Mouse (Mus musculus) brain, embryonic 14.5 days (tissue): ENCODE results near the gene Pih1d1. TPM values are rescaled to one million over a fixed set of nuclear protein-coding genes. Genes with fewer than 3 reads are reported as not detected.
"Not testable (repeated sequence)": the region's sequence is repeated elsewhere in the genome, so short reads cannot be mapped to it uniquely, and the experiment has no call there.

Source experiments
- DNase-seq: peaks from one replicate; pipeline ENCODE4 v3.0.0-alpha.2; 2011; ENCODE audit warnings: low read depth
- CTCF ChIP-seq: fragments of 200-500 bp; IDR thresholded peaks from 2 replicates; pipeline ENCODE4 v1.5.1; 2012; ENCODE audit warnings: inconsistent platforms, mild to moderate bottlenecking, moderate library complexity, borderline replicate concordance; ENCODE audit not compliant: insufficient read depth, insufficient read length; ENCODE audit errors: extremely low read depth
- POLR2A ChIP-seq: fragments of 200-500 bp; IDR thresholded peaks from 2 replicates; pipeline ENCODE4 v1.6.1; 2012; ENCODE audit warnings: mild to moderate bottlenecking, inconsistent platforms, borderline replicate concordance; ENCODE audit not compliant: poor library complexity, insufficient read depth, insufficient read length, severe bottlenecking; ENCODE audit errors: extremely low read depth
- polyA plus RNA-seq: library from polyadenylated mRNA; depleted of rRNA; stranded (reverse); fragments of >200 nt; gene quantifications from 2 replicates; pipeline ENCODE4 v1.2.3, GENCODE M21; 2012

The Pih1d1 gene
- polyA plus RNA-seq, 1 experiment = 130 TPM

- DNase-seq = peak; percentile 57
Observed at GRCm38 (mm10) chr7:45166950-45167401, 12.9 kb downstream of the Pih1d1 start.

GRCm38 (mm10) chr7:45167761-45168445 lies 13.8 kb downstream of the Pih1d1 start:
- DNase-seq = peak; percentile 57
- TF ChIP-seq CTCF = no peak
- no peak for TF ChIP-seq POLR2A

More at GRCm38 (mm10) chr7:45166950-45167401, 12.9 kb downstream of the Pih1d1 start:
- no peak for TF ChIP-seq POLR2A
- TF ChIP-seq CTCF = no peak

GRCm38 (mm10) chr7:45168656-45169055 lies 14.6 kb downstream of the Pih1d1 start:
- DNase-seq = no peak
- TF ChIP-seq POLR2A (no peak), CTCF (no peak)

GRCm38 (mm10) chr7:45169495-45169894 lies 15.4 kb downstream of the Pih1d1 start:
- no peak for TF ChIP-seq POLR2A
- no peak for TF ChIP-seq CTCF
- DNase-seq = no peak

GRCm38 (mm10) chr7:45172974-45173373 lies 18.9 kb downstream of the Pih1d1 start:
- TF ChIP-seq POLR2A = no peak
- peak; percentile 38; the same call in 1 of the 2 replicates for TF ChIP-seq CTCF
- DNase-seq = no peak

GRCm38 (mm10) chr7:45173772-45174171 lies 19.7 kb downstream of the Pih1d1 start:
- DNase-seq = not testable (repeated sequence)

GRCm38 (mm10) chr7:45174567-45175280 lies 20.6 kb downstream of the Pih1d1 start:
- no peak for DNase-seq
- no peak for TF ChIP-seq CTCF
- no peak for TF ChIP-seq POLR2A

- no peak for TF ChIP-seq CTCF
- TF ChIP-seq POLR2A = no peak
- no peak for DNase-seq
Observed at GRCm38 (mm10) chr7:45175398-45175797, 21.3 kb downstream of the Pih1d1 start.

GRCm38 (mm10) chr7:45175929-45176328 lies 21.8 kb downstream of the Pih1d1 start:
- no peak for DNase-seq
- TF ChIP-seq CTCF = no peak
- no peak for TF ChIP-seq POLR2A

- no peak for DNase-seq
- TF ChIP-seq CTCF (no peak), POLR2A (no peak)
Observed at GRCm38 (mm10) chr7:45176356-45176755, 22.3 kb downstream of the Pih1d1 start.

- TF ChIP-seq CTCF (no peak), POLR2A (no peak)
- DNase-seq = no peak
Observed at GRCm38 (mm10) chr7:45178550-45178949, 24.4 kb downstream of the Pih1d1 start.

GRCm38 (mm10) chr7:45179469-45179868 lies 25.4 kb downstream of the Pih1d1 start, which contains the start of gene Gfy:
Gfy (minus strand) TSS chr7:45179569.
- DNase-seq = no peak
- no peak for TF ChIP-seq CTCF
- TF ChIP-seq POLR2A = no peak

- DNase-seq = no peak
Observed at GRCm38 (mm10) chr7:45180896-45181477, 26.9 kb downstream of the Pih1d1 start, which contains the start of gene Pth2. Pth2 (plus strand) TSS chr7:45180995.

More at GRCm38 (mm10) chr7:45180896-45181477, 26.9 kb downstream of the Pih1d1 start, which contains the start of gene Pth2:
- TF ChIP-seq CTCF (no peak), POLR2A (no peak)
